Mouse (Mus musculus) Patski (cell line): ENCODE measurements around the gene Rrp15. TPM values are rescaled to one million over a fixed set of nuclear protein-coding genes. Genes with fewer than 3 reads are reported as not detected.
A peak's percentile ranks its signal among the peaks of the same experiment; 100 is the strongest.

Source experiments
- ATAC-seq: fragments of 100-300 bp; one replicate; pipeline ENCODE4 v1.8.0; 2021
- CTCF ChIA-PET: fragments of 350-600 bp; sonication (Branson Sonifier 250); formaldehyde crosslinking; loops from one replicate; lab custom pipeline; 2022; ENCODE audit warnings: inconsistent platforms; lab: Charles Lee
- POLR2A ChIA-PET: fragments of 350-600 bp; sonication (Branson Sonifier 250); formaldehyde crosslinking; loops from one replicate; lab custom pipeline; 2022; ENCODE audit warnings: antibody characterized with exemption, inconsistent platforms; lab: Charles Lee
- DNase-seq: peaks from one replicate; pipeline ENCODE4 v3.0.0-alpha.2; 2011; ENCODE audit warnings: low read depth, low spot score
- H3K27me3 ChIP-seq: fragments of 371-371 bp; one replicate; pipeline ENCODE4 v1.5.1; 2021
- CTCF ChIP-seq: fragments of 100-300 bp; IDR thresholded peaks from one replicate; pipeline ENCODE4 v1.5.1; 2021
- in situ Hi-C: fragments of 300-500 bp; cut with MboI; formaldehyde crosslinking; loops from 3 replicates; pipeline ENCODE4 v1.11.1; 2018; ENCODE audit warnings: low pct_unique_long_range_greater_than_20kb, mixed read lengths
- polyA plus RNA-seq: library from polyadenylated mRNA; unstranded; gene quantifications from one replicate; pipeline ENCODE4 v1.2.3, GENCODE M21; 2021

The Rrp15 gene
- polyA plus RNA-seq, 1 experiment from 2014 or later = 48.7 TPM

DNA sequence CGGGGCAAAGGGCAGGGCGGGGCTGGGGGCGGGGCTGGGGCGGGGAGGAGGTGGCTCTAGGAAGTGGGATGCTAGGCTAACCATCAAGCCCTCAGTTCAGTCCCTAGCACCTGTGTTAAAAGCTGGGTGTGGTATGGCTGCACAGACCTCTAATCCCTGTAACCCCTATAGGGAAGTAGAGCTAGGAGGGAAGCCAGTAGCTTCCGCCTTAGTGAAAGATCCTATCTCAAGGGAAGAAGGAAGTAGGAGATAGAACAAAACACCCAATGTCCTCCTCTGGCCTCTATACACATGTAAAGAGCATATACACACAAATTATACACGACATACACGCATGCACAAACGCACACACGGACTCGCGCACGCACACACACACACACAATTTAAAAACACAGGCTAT is 71.5 kb downstream of the Rrp15 start:
- in situ Hi-C loops = no loop called here
- CTCF ChIA-PET = interaction anchor here (1.1 kb wide), 1 partner anchor 13 kb away, joined by 3 read pairs; no protein-coding TSS in a partner anchor
- ATAC-seq (no peak), DNase-seq (no peak)
- no peaks in the 10 kb centered on the region for H3K27me3 ChIP-seq
- no peak for TF ChIP-seq CTCF
- POLR2A ChIA-PET = no interaction called here

GRCm38 (mm10) chr1:186676199-186676598 is 73.0 kb downstream of the Rrp15 start:
- in situ Hi-C loops = no loop called here
- DNase-seq (peak; percentile 34), ATAC-seq (no peak)
- ChIA-PET POLR2A (no interaction called here), CTCF (no interaction called here)
- TF ChIP-seq CTCF = no peak
- no peaks in the 10 kb centered on the region for H3K27me3 ChIP-seq

GRCm38 (mm10) chr1:186675263-186675662 is 73.9 kb downstream of the Rrp15 start:
- in situ Hi-C loops = no loop called here
- no peaks in the 10 kb centered on the region for H3K27me3 ChIP-seq
- no peak for TF ChIP-seq CTCF
- ATAC-seq = no peak
- POLR2A ChIA-PET = interaction anchor here (0.6 to 0.7 kb wide), 3 partner anchors 231 to 1102 kb away, joined by 3 to 6 read pairs (median 3); no protein-coding TSS in a partner anchor
- no peak for DNase-seq
- CTCF ChIA-PET = interaction anchor here (2.4 kb wide), 1 partner anchor 16 kb away, joined by 7 read pairs; no protein-coding TSS in a partner anchor

DNA sequence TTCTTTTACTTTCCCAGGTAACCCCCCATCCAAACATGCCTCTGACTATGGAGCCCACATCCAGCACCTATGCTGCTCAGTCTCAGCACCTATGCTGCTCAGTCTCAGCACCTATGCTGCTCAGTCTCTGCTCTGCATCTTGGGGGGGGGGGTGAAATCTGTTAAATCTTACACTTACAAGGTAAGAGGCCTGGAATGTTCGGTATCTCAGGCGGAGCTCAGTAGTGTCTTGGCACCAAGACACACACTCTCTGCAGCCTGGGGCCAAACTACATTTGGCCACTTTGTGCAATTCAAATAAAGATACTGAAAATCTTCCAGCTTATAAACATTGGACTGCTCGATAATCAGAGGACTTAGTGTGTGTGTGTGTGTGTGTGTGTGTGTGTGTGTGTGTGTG is 74.5 kb downstream of the Rrp15 start:
- DNase-seq (no peak), ATAC-seq (no peak)
- no peaks in the 10 kb centered on the region for H3K27me3 ChIP-seq
- no peak for TF ChIP-seq CTCF
- ChIA-PET POLR2A (no interaction called here), CTCF (interaction anchor here (2.4 kb wide), 1 partner anchor 15 kb away, joined by 7 read pairs; no protein-coding TSS in a partner anchor)
- in situ Hi-C loops = loop anchor here (5.0 kb wide), 1 partner anchor 87 kb away; no protein-coding TSS in a partner anchor

DNA sequence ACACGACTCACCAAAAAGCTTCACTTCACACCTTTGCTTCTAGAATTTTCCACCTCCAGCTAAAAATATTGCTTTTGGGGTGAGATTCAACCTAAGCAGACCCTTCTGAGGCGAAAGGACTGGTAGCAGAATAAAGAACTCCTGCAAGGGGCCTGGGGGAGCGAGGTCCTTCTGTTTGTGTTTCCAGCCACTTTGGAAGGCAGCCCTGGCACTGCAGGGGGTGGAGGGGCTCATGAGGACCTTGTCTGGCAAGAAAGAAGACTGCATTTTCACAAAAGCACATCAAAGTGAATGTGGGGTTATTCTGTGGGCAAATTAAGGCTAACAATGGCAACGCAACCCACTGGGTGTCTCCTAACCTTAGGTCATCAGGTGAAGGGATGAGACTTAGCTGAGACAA is 76.0 kb downstream of the Rrp15 start:
- TF ChIP-seq CTCF = no peak
- H3K27me3 ChIP-seq = no peaks in the 10 kb centered on the region
- POLR2A ChIA-PET = no interaction called here
- in situ Hi-C loops = loop anchor here (5.0 kb wide), 1 partner anchor 86 kb away; no protein-coding TSS in a partner anchor
- CTCF ChIA-PET = interaction anchor here (2.4 kb wide), 1 partner anchor 14 kb away, joined by 7 read pairs; no protein-coding TSS in a partner anchor
- DNase-seq (no peak), ATAC-seq (no peak)

Other genes with a start within 250 kb of the Rrp15 start
- gene Tgfb2, start 43.4 kb downstream of the Rrp15 start, polyA plus RNA-seq = 35.3 TPM
- gene D1Pas1, start 218.1 kb upstream of the Rrp15 start, polyA plus RNA-seq = not detected